Mouse (Mus musculus): Measurements from ENCODE around the gene Foxp1. TPM values are rescaled to one million over a fixed set of nuclear protein-coding genes. Genes with fewer than 3 reads are reported as not detected.

The Foxp1 gene
- total RNA-seq, 2 experiments from 2014 or later, result 35.8 to 46.8 TPM

DNA sequence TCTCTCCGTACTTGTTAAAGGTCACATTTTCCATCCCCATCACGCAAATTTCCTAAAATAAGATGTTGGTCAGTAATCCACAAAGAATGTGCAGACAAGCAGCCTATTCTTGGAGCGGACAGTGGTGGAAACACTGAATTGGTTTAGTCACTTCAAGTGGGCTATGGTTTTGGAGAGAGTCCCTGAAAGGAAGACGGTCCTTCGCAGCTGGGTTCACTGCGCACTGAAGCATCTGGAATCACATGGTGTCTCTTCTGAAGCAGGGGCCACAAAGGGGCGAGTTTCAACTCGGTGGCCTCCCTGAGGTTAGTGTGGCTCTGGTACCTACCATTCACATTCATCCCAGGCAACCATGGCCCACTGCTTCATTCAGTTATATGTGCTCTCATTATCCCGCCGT is 588.1 kb downstream of the Foxp1 start:
- no peak for DNase-seq (ENCODE audit: low spot score in 2 of 2)

- DNase-seq (ENCODE audit: low spot score in 2 of 2), result no peak
These were observed 589.3 kb downstream of the Foxp1 start for GRCm38 (mm10) chr6:98933135-98933724.

DNA sequence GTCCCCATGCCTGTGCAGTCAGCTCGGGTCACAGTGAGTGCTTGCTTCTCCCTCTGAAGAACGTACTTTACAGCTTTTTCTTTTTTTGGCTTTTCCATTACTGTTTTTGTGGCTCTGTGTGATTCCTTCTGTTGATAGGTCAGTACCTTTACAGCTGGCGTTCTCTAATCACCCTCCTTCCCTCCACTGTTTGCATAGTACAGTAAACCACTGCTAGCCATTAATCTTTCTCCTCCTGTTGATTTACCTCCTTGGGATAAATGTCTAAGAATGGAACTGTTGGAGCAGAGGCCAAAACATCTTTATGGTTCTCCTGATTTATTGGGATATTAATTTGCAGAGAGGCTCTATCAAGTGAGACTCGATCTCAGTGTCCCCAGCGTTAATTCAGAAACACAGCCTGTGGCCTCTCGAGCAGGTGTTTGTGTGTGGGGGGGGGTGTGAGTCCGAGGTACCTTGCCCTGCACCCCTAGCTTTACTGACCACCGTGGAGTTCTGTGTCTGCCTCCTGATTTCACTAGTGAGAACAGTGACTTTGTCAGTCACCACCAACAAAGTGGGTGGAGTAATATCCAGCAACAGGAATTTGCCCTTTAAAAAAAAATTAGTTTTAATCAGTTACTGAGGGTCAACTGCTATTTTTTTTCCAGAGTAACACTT is 590.5 kb downstream of the Foxp1 start:
- DNase-seq (ENCODE audit: low spot score in 2 of 2), result no peak

DNA sequence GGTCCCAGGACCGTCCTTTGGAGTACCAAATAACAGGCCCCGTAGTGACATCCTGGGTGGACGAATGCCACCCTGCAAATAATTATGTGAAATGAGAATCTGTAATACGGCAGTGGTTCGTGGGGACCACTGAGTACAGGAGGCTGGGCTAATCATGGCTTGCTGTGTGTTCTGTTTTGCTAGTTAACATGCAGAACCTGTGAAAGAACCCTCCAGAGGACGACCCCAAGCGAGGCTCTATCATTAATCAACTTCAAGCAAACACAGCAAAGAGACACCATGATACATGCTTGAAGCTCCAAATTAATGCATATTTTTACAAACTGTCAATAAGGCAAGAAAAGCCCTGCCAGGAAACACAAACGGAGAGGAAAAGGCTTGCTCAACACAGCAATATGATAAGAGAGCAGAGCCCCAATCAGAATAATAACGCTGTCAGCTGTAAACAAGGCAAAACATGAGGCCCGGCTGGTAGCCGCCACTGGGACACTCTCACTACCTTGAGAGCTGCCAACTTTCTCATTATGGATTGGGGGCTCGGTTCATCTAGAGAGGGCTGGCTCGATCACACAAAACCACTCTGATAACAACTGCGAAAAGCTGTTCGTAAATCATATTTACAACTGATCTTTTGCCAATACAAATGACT is 591.7 kb downstream of the Foxp1 start:
- no peak for DNase-seq (ENCODE audit: low spot score in 2 of 2)

GRCm38 (mm10) chr6:98928365-98928764 is 594.2 kb downstream of the Foxp1 start:
- no peak for DNase-seq (ENCODE audit: low spot score in 2 of 2)

DNA sequence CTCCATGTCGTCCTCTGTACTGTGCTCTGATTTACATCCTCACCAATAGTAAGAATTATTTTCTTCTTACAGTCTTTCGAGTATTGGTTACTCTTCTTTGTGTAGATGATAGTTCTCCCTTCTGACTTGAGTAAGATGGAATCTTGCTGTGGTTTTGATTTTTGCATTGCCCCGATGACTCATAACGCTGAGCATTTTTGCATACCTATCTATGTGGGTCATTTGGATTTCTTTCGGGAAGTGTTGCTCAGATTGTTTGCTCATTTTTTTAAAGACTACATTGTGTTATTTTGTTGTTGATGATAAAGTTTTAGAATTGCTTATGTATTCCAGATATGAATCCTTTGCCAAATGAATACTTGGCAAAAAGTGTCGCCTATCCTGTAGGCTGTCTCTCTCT is 621.3 kb downstream of the Foxp1 start:
- DNase-seq (ENCODE audit: low spot score in 2 of 2), result no peak

DNA sequence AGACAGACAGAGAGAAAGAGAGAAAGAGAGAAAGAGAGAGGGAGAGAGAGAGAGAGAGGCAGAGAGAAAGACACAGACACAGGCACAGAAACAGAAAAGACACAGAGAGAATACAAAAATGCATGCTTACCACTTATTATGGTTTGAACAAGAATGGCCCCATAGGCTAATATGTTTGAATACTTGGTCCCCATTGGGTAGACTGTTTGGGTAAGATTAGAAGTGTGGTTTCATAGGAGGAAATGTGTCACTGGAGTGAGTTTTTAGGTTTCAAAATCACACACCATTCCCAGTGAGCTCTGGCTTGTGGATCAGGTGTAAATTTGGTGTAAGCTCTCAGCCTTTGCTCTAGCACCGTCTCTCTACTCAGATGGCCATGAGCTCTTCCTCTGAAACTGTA is 644.3 kb downstream of the Foxp1 start:
- DNase-seq (ENCODE audit: low spot score in 2 of 2), result no peak

DNA sequence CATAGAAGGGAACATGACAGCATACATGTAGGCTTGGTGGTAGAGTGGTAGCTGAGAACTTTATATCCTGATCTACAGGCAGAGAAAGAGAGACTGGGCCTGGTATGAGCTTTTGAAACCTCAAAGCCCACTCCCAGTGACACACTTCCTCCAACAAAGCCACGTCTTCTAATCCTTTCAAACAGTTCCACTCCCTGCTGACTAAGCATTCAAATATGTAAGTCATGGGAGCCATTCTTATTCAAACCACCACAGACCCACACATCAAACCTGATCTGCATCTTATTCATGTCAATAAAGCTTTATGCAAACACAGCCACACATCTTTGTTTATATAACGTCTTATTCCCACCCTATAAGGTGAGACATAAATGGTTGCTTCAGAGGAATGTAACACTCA is 646.1 kb downstream of the Foxp1 start:
- no peak for DNase-seq (ENCODE audit: low spot score in 2 of 2)

Small RNAs within 50 kb of the gene (microRNA-seq; reads per million reads assigned to microRNA genes)
- gene Gm22328 (ENCODE audit: borderline number of aligned reads in 2 of 2) (0 reads per million in 2 experiments), gene Gm49348 (ENCODE audit: borderline number of aligned reads in 2 of 2) (0 reads per million in 2 experiments)

Other genes with a start within 250 kb of the Foxp1 start
- 10 to 100 TPM; 30.4 to 48.6 TPM for gene Eif4e3, start 144.1 kb upstream of the Foxp1 start, total RNA-seq (2021)
- 1 to 10 TPM; 2.5 to 3.0 TPM for gene Gm20696, start 144.1 kb upstream of the Foxp1 start, total RNA-seq (2021)
- gene Gpr27, start 170.0 kb upstream of the Foxp1 start, total RNA-seq (2021), result 1 to 10 TPM; 3.0 to 3.5 TPM
- gene Prok2, start 203.7 kb upstream of the Foxp1 start, total RNA-seq (2021), result not detected